Mouse (Mus musculus) small intestine, adult 10 weeks (tissue): ENCODE results near the gene Krt71. TPM values are rescaled to one million over a fixed set of nuclear protein-coding genes. Genes with fewer than 3 reads are reported as not detected.

ENCODE experiments used
- polyA plus RNA-seq: library from polyadenylated mRNA; stranded (reverse); fragments of 350-450 nt; fragmentation: Illumina TruSeq; extraction: RNeasy Lipid Tissue Mini Kit (QIAGEN cat#74804); gene quantifications from one replicate; pipeline ENCODE4 v1.2.3, GENCODE M21; 2014; ENCODE audit warnings: low replicate concordance

Krt71 gene
- polyA plus RNA-seq, result not detected

DNA sequence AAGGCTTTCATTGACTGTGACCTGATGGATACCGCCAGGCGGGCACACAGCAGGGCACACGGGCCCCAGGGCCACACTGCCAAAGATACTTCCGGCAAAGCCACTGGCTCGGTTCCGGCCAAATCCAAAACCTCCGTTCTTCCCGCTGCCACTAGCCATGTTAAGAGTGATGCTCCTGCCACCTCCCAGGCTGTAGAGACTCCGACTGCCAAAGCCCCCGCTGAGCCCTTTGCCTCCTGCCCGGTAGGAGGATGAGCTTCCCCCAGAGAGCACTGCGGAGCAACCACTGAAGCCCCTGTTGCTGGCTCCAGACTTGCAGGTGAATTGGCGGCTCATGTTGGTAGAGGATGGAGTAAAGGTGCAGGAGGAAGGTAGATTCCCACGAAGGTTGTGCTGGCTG is at the start of gene Krt71:
Gene Krt71 (minus strand): TSS at position 399 of the 400 bp plus-strand sequence.

DNA sequence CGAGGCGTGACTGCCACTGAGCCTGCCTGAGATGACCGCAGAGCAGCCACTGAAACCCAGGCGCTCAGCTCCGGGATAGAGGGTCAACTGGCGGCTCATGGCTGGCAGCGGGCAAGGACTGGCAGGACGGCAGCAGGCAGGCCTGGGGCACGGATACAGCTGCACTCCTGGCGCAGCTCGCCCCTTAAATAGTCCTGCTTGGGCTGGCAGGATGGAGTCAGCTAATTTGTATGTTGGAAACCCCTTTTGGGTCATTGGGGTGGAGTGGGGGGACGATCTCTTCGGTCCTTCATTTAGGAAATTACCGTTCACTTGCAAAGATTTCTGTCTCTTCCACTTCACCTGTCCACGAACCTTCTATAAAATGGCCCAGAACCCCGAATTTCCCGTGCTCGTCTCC is 43.5 kb upstream of the Krt71 start, which contains the start of gene Krt72:
Gene Krt72 (minus strand): TSS at position 101 of the 400 bp plus-strand sequence.

DNA sequence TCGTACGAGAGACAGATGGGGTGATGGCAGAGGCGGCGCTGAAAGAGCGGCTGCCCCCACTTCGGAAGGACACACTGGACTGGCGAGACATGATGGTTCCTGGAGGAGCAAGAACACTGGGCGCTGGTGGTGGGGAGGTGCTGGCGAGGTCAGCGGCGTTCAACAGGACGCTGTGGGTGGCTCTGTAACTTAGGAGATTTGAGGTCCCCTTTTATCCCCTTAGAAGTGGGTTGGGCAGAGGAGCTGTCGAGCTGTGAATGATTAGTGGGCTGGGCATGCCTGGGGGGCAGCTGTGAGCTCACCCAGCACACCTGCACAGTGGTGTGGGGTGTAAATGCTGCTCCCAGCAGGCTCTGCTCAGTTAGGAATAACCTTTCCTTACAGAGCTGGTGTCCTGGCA is 30.2 kb downstream of the Krt71 start, which contains the start of gene Krt5:
Gene Krt5 (minus strand): TSS at position 179 of the 400 bp plus-strand sequence.

DNA sequence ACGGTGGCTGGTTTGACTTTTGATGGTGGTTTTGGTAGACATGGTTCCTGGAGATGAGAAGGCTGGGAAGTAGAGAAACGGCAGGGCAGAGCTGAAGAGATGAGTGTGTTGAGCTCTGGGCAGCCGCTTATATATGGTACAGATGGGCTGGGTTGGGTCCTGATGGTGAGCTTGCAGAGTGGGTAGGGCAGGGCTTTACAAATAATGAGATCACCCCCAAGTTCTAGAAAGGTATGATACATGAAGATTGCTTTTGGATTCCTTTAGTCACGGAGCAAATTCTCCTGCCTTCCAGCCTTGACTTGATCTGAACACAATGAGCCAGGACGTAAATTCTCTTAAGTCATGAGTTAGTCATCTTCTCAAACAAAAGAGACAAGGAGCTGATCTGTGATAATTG is 48.7 kb downstream of the Krt71 start, which contains the start of gene Krt6a:
Gene Krt6a (minus strand): TSS at position 101 of the 400 bp plus-strand sequence.

Other genes with a start within 250 kb of the Krt71 start
- gene Gm49425, start 225.8 kb downstream of the Krt71 start, polyA plus RNA-seq, result not detected
- gene Krt84, start 210.3 kb downstream of the Krt71 start, polyA plus RNA-seq, result not detected
- gene Krt82, start 192.4 kb downstream of the Krt71 start, polyA plus RNA-seq, result not detected
- not detected for gene Krt90, start 180.2 kb downstream of the Krt71 start, polyA plus RNA-seq
- not detected for gene Krt75, start 169.2 kb downstream of the Krt71 start, polyA plus RNA-seq
- not detected for gene Gm5414, start 114.9 kb downstream of the Krt71 start, polyA plus RNA-seq
- gene Gm5478, start 95.7 kb downstream of the Krt71 start, polyA plus RNA-seq, result not detected
- not detected for gene Krt6b, start 62.8 kb downstream of the Krt71 start, polyA plus RNA-seq
- gene Krt6a, start 48.8 kb downstream of the Krt71 start, polyA plus RNA-seq, result not detected
- gene Krt5, start 30.2 kb downstream of the Krt71 start, polyA plus RNA-seq, result not detected
- gene Krt72, start 43.4 kb upstream of the Krt71 start, polyA plus RNA-seq, result not detected
- not detected for gene Krt73, start 59.2 kb upstream of the Krt71 start, polyA plus RNA-seq
- gene Krt2, start 75.1 kb upstream of the Krt71 start, polyA plus RNA-seq, result not detected
- gene Krt1, start 107.7 kb upstream of the Krt71 start, polyA plus RNA-seq, result not detected
- gene Krt77, start 126.6 kb upstream of the Krt71 start, polyA plus RNA-seq, result not detected
- not detected for gene Krt76, start 149.8 kb upstream of the Krt71 start, polyA plus RNA-seq
- gene Krt4, start 181.6 kb upstream of the Krt71 start, polyA plus RNA-seq, result not detected
- gene Krt79, start 197.2 kb upstream of the Krt71 start, polyA plus RNA-seq, result not detected
- not detected for gene Krt78, start 211.2 kb upstream of the Krt71 start, polyA plus RNA-seq